Comparison of ENCODE assay signal across 23 mouse cellular contexts in the genomic region with DNA sequence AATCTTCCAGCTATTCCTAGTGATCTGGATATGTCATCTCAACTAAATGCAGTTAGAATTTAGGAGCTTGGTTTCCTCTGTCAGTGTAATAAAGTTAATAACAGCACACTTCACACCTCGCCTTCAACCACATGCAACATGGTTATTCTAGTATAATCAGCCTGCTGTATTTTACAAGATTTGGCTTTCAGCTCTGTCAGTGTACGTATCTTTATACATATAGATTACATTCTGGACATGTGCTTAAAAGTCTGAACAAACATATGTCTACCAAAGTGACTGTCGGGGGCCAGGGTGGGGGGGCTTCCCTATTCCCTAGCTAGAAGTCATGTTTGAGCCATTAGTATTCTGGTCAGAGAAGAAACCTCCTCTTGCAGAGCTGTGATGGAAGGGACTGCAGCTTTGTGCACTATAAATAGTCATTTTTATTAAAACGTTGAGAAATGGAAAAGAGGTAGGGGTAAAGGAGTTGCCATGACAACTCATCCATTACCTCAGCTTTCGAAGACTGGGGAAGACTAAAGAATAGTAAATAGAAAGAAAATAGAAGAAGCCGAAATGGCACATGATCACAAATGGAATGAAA. TPM values are rescaled to one million over a fixed set of nuclear protein-coding genes. Genes with fewer than 3 reads are reported as not detected.
A peak's percentile ranks its signal among the peaks of the same experiment; 100 is the strongest.
DNase-seq lines count a peak whose midpoint lies in the region; ATAC-seq and TF ChIP-seq lines count a peak whose summit lies in the region.
"Had no signal": no experiment of that assay in that cellular context is flagged by ENCODE, and none has a peak within 500 bp of the region (broad histone marks: within the 10 kb centered on the region; RNA-seq: fewer than 3 reads in every experiment).

No protein-coding gene starts in this region.

- peaks cover 19% of the 10 kb centered on the region for H3K4me1 ChIP-seq in forebrain, postnatal 0 days (ENCODE audit: insufficient read depth)
- H3K4me1 ChIP-seq in midbrain, embryonic 14.5 days (ENCODE audit: control insufficient read depth, insufficient read depth, low read length) = peaks cover 17% of the 10 kb centered on the region
- H3K4me1 ChIP-seq: heart, embryonic 12.5 days; limb, embryonic 12.5 days; liver, embryonic 12.5 days had no signal

- peak; percentile 21 for DNase-seq in brain, adult 2 months (ENCODE audit: low read depth, low spot score)
- DNase-seq in brain, embryonic 14.5 days (ENCODE audit: low read depth) = peak; percentile 89
- peak; percentile 72 for DNase-seq in forebrain, postnatal 0 days
- peak; percentile 73 for DNase-seq in midbrain, embryonic 14.5 days
- no peak for DNase-seq in urinary bladder, postnatal 4 days (ENCODE audit: low spot score in 2 of 2)
- no peak for DNase-seq in left cerebral cortex, adult 11 months (ENCODE audit: low spot score)
- no peak for DNase-seq in heart, postnatal 4 days
- DNase-seq in layer of hippocampus, adult 2 months (ENCODE audit: low spot score in 2 of 2) = no peak
- DNase-seq: adrenal gland, adult 2 months; cerebellum, adult 11-12 months; cerebellum, postnatal 25 days; heart, postnatal 14 days; kidney, adult 9 months; kidney, postnatal 36 days; layer of hippocampus, adult 9-11 months; lung, adult 2 months; right cerebral cortex, adult 18-20 months; thymus, adult 18-20 months had no signal

- no peaks in the 10 kb centered on the region for H3K27me3 ChIP-seq in forebrain, postnatal 0 days (ENCODE audit: insufficient read depth, low read length)
- H3K27me3 ChIP-seq in midbrain, embryonic 14.5 days (ENCODE audit: control insufficient read depth, insufficient read depth, low read length) = no peaks in the 10 kb centered on the region
- H3K27me3 ChIP-seq: heart, embryonic 12.5 days; limb, embryonic 12.5 days; liver, embryonic 12.5 days had no signal

- no peaks in the 10 kb centered on the region for H3K9me3 ChIP-seq in forebrain, postnatal 0 days (ENCODE audit: low read length)
- no peaks in the 10 kb centered on the region for H3K9me3 ChIP-seq in midbrain, embryonic 14.5 days (ENCODE audit: control insufficient read depth, low read length)
- H3K9me3 ChIP-seq: heart, embryonic 12.5 days; limb, embryonic 12.5 days; liver, embryonic 12.5 days; megakaryocyte, embryonic 14.5 days had no signal

- H3K9ac ChIP-seq in forebrain, postnatal 0 days = no peak overlapping the region
- H3K9ac ChIP-seq in midbrain, embryonic 14.5 days (replicated peaks; ENCODE audit: low read length) = no peak overlapping the region
- H3K9ac ChIP-seq: heart, embryonic 12.5 days; limb, embryonic 12.5 days; liver, embryonic 12.5 days had no signal

- H3K4me2 ChIP-seq in forebrain, postnatal 0 days (ENCODE audit: low read depth) = peak overlapping the region; percentile 25
- H3K4me2 ChIP-seq in midbrain, embryonic 14.5 days (ENCODE audit: low read length) = peak overlapping the region; percentile 21; the same call in 1 of the 2 replicates
- H3K4me2 ChIP-seq: heart, embryonic 12.5 days; limb, embryonic 12.5 days; liver, embryonic 12.5 days had no signal

- TF ChIP-seq POLR2A in brain, embryonic 14.5 days (IDR thresholded peaks at IDR 0.05; ENCODE audit: borderline replicate concordance, extremely low read depth, insufficient read depth, insufficient read length, poor library complexity, severe bottlenecking) = no peak

- no peaks in the 10 kb centered on the region for H3K36me3 ChIP-seq in forebrain, postnatal 0 days (ENCODE audit: insufficient read depth)
- no peaks in the 10 kb centered on the region for H3K36me3 ChIP-seq in midbrain, embryonic 14.5 days (ENCODE audit: control insufficient read depth, insufficient read depth, low read length)
- H3K36me3 ChIP-seq: heart, embryonic 12.5 days; limb, embryonic 12.5 days; liver, embryonic 12.5 days had no signal

- TF ChIP-seq CTCF in brain, embryonic 14.5 days (IDR thresholded peaks at IDR 0.05; ENCODE audit: borderline replicate concordance, extremely low read depth, insufficient read depth, insufficient read length) = no peak
- TF ChIP-seq CTCF in forebrain, postnatal 0 days (IDR thresholded peaks at IDR 0.05; ENCODE audit: low read depth) = no peak
- no peak for TF ChIP-seq CTCF in layer of hippocampus, adult 2 months (conservative IDR thresholded peaks at IDR 0.05)

- peak overlapping the region; percentile 83 for H3K27ac ChIP-seq in forebrain, postnatal 0 days (ENCODE audit: low read depth, low read length)
- peak overlapping the region; percentile 80 for H3K27ac ChIP-seq in midbrain, embryonic 14.5 days (replicated peaks; ENCODE audit: low read depth, low read length)
- H3K27ac ChIP-seq in layer of hippocampus, adult 2 months = no peak overlapping the region
- H3K27ac ChIP-seq: limb, embryonic 12.5 days; liver, embryonic 12.5 days had no signal

- no peak overlapping the region for H3K4me3 ChIP-seq in forebrain, postnatal 0 days (ENCODE audit: low read depth, low read length)
- H3K4me3 ChIP-seq in midbrain, embryonic 14.5 days (replicated peaks; ENCODE audit: low read depth, low read length) = no peak overlapping the region
- H3K4me3 ChIP-seq in layer of hippocampus, adult 2 months = no peak overlapping the region
- H3K4me3 ChIP-seq: heart, embryonic 12.5 days; limb, embryonic 12.5 days; liver, embryonic 12.5 days; megakaryocyte, embryonic 14.5 days had no signal

- peak; percentile 76 for ATAC-seq in forebrain, postnatal 0 days
- peak; percentile 67; the same call in 1 of the 2 replicates for ATAC-seq in midbrain, embryonic 14.5 days (ENCODE audit: low FRiP score, low TSS enrichment)
- ATAC-seq: liver, embryonic 12.5 days had no signal

- WGBS in forebrain, postnatal 0 days = 25% methylated on average over 6 of the region's 6 CpGs
- 37% methylated on average over 6 of the region's 6 CpGs for WGBS in midbrain, embryonic 14.5 days

RNA-seq across cellular contexts. Expression of a gene that starts 29.6 kb away (rescaled TPM):
- 9.9 and 10.0 TPM in 2 replicates for polyA plus RNA-seq in brain, embryonic 14.5 days (2012; rRNA removed)
- 30.4 and 34.7 TPM in 2 replicates for total RNA-seq in forebrain, postnatal 0 days (2014; rRNA removed)
- polyA plus RNA-seq in forebrain, postnatal 0 days (2015; fragmentation: Nextera tagmentation; extraction: Ambion mirVana) = 8.1 and 13.9 TPM in 2 replicates
- polyA plus RNA-seq in midbrain, embryonic 14.5 days (2014; fragmentation: Nextera tagmentation; extraction: Ambion mirVana) = 13.1 and 16.0 TPM in 2 replicates
- total RNA-seq in heart, postnatal 4 days (2021) = under 1 TPM; 0.50 to 0.69 TPM
- 10 to 100 TPM; 21.1 to 21.4 TPM for total RNA-seq in layer of hippocampus, adult 2 months (2021)
- total RNA-seq: gastrocnemius, adult 8-10 months had no signal

RNA-seq across cellular contexts. Expression of a gene that starts 35.3 kb away (rescaled TPM):
- polyA plus RNA-seq in brain, embryonic 14.5 days (2012; rRNA removed) = 1.6 and 3.9 TPM in 2 replicates
- 9.6 and 11.3 TPM in 2 replicates for total RNA-seq in forebrain, postnatal 0 days (2014; rRNA removed)
- 0.42 and 1.0 TPM in 2 replicates for polyA plus RNA-seq in forebrain, postnatal 0 days (2015; fragmentation: Nextera tagmentation; extraction: Ambion mirVana)
- 1.5 and 2.0 TPM in 2 replicates for polyA plus RNA-seq in midbrain, embryonic 14.5 days (2014; fragmentation: Nextera tagmentation; extraction: Ambion mirVana)
- under 1 TPM; 0.14 to 0.43 TPM for total RNA-seq in heart, postnatal 4 days (2021)
- 10 to 100 TPM; 89.7 to 94.9 TPM for total RNA-seq in layer of hippocampus, adult 2 months (2021)

Comparison
In these comparisons a context has a peak if more than half of its experiments do, and no peak if none do; other contexts are left out.
1. DNase-seq: peak in brain, adult 2 months (single experiment), brain, embryonic 14.5 days (single experiment), forebrain, postnatal 0 days (single experiment) and midbrain, embryonic 14.5 days (single experiment); none in urinary bladder, postnatal 4 days (0 of 2), left cerebral cortex, adult 11 months (single experiment), heart, postnatal 4 days (single experiment) and layer of hippocampus, adult 2 months (0 of 2).
2. RNA of a gene that starts 29.6 kb away (total RNA-seq): 30.4 to 34.7 TPM in forebrain, postnatal 0 days and 21.1 to 21.4 TPM in layer of hippocampus, adult 2 months; 0.50 to 0.69 TPM in heart, postnatal 4 days; every median in the first group is over 10 times any median in the second.